Mouse (Mus musculus) MEL (cell line): ENCODE data around the gene Tex2. TPM values are rescaled to one million over a fixed set of nuclear protein-coding genes. Genes with fewer than 3 reads are reported as not detected.

Experiments used
- DNase-seq: peaks from one replicate; pipeline ENCODE4 v3.0.0; 2011; ENCODE audit warnings: low read depth, low spot score
- H3K27ac ChIP-seq: 2 replicates; pipeline ENCODE4 v1.5.1; 2012; ENCODE audit warnings: low read depth, mild to moderate bottlenecking, control low read depth, low read length, moderate library complexity; ENCODE audit not compliant: control insufficient read depth
- H3K27me3 ChIP-seq, 2 experiments: fragments of 150-350 bp in 1 of 2; sonication (generic) in 1 of 2; 2 replicates each; pipeline ENCODE4 v1.6.1; 2012; ENCODE audit warnings: low read length in 2 of 2, mild to moderate bottlenecking in 2 of 2, improper control_type of control experiment in 1 of 2, moderate library complexity in 1 of 2; ENCODE audit not compliant: insufficient read depth in 2 of 2, control insufficient read depth in 1 of 2
- H3K36me3 ChIP-seq, 2 experiments: 2 replicates each; pipeline ENCODE4 v1.6.1; 2012 to 2014; ENCODE audit warnings: low read length in 2 of 2, improper control_type of control experiment in 1 of 2, inconsistent platforms in 1 of 2, mild to moderate bottlenecking in 1 of 2; ENCODE audit not compliant: insufficient read depth in 2 of 2, control insufficient read depth in 1 of 2
- H3K4me1 ChIP-seq, 2 experiments: fragments of 150-350 bp in 1 of 2; sonication (generic) in 1 of 2; 2 replicates each; pipeline ENCODE4 v1.6.1; 2012; ENCODE audit warnings: low read length in 2 of 2, improper control_type of control experiment in 1 of 2, mild to moderate bottlenecking in 1 of 2; ENCODE audit not compliant: insufficient read depth in 2 of 2, control insufficient read depth in 1 of 2
- H3K4me3 ChIP-seq, 2 experiments: fragments of 150-350 bp in 1 of 2; sonication (generic) in 1 of 2; 2 replicates each; pipeline ENCODE4 v1.5.1; 2012; ENCODE audit warnings: low read depth in 2 of 2, low read length in 2 of 2, mild to moderate bottlenecking in 2 of 2, moderate library complexity in 2 of 2, control low read depth in 1 of 2, improper control_type of control experiment in 1 of 2; ENCODE audit not compliant: control insufficient read depth in 1 of 2, insufficient read depth in 1 of 2
- H3K79me2 ChIP-seq: 2 replicates; pipeline ENCODE4 v1.6.1; 2012; ENCODE audit warnings: mild to moderate bottlenecking, low read length, moderate library complexity; ENCODE audit not compliant: control insufficient read depth, poor library complexity, insufficient read depth
- H3K9ac ChIP-seq: 2 replicates; pipeline ENCODE4 v1.6.1; 2012; ENCODE audit warnings: low read depth, mild to moderate bottlenecking, control low read depth, low read length, moderate library complexity; ENCODE audit not compliant: control insufficient read depth, poor library complexity, severe bottlenecking
- H3K9me3 ChIP-seq: fragments of 150-350 bp; sonication (generic); replicated peaks from 2 replicates; pipeline ENCODE4 v1.6.1; 2012; ENCODE audit warnings: mild to moderate bottlenecking, low read length, improper control_type of control experiment, moderate library complexity; ENCODE audit not compliant: insufficient read depth
- BHLHE40 ChIP-seq: IDR thresholded peaks from 2 replicates; pipeline ENCODE4 v1.6.1; 2012; ENCODE audit warnings: low read depth, mild to moderate bottlenecking, inconsistent platforms, low read length, improper control_type of control experiment, borderline replicate concordance
- CHD1 ChIP-seq: IDR thresholded peaks from 2 replicates; pipeline ENCODE4 v1.6.1; 2012; ENCODE audit warnings: low read depth, mild to moderate bottlenecking, inconsistent platforms, low read length, improper control_type of control experiment
- CHD2 ChIP-seq: IDR thresholded peaks from 2 replicates; pipeline ENCODE4 v1.6.1; 2011; ENCODE audit warnings: low read length, improper control_type of control experiment
- CTCF ChIP-seq, 3 experiments: IDR thresholded peaks in 2 of 3; conservative IDR thresholded peaks in 1 of 3; 2 replicates each; pipeline ENCODE4 v1.5.1; 2011 to 2012; ENCODE audit warnings: low read length in 3 of 3, low read depth in 2 of 3, mild to moderate bottlenecking in 2 of 3, improper control_type of control experiment in 1 of 3, inconsistent platforms in 1 of 3, mixed read lengths in 1 of 3, moderate library complexity in 1 of 3; ENCODE audit not compliant: control insufficient read depth in 1 of 3, insufficient read depth in 1 of 3, poor library complexity in 1 of 3, severe bottlenecking in 1 of 3
- ELF1 ChIP-seq: IDR thresholded peaks from 2 replicates; pipeline ENCODE4 v1.6.1; 2014; ENCODE audit warnings: low read depth, mild to moderate bottlenecking, inconsistent platforms, low read length, improper control_type of control experiment, moderate library complexity
- EP300 ChIP-seq, 2 experiments: IDR thresholded peaks; 2 replicates each; pipeline ENCODE4 v1.6.1; 2011; ENCODE audit warnings: improper control_type of control experiment in 2 of 2, low read length in 2 of 2, low read depth in 1 of 2, mild to moderate bottlenecking in 1 of 2
- GABPA ChIP-seq: IDR thresholded peaks from 2 replicates; pipeline ENCODE4 v1.6.1; 2012; ENCODE audit warnings: low read depth, mild to moderate bottlenecking, inconsistent platforms, low read length, improper control_type of control experiment, moderate library complexity
- JUND ChIP-seq: IDR thresholded peaks from 2 replicates; pipeline ENCODE4 v1.6.1; 2011; ENCODE audit warnings: low read depth, mild to moderate bottlenecking, improper control_type of control experiment, low read length
- MAZ ChIP-seq: IDR thresholded peaks from 2 replicates; pipeline ENCODE4 v1.6.1; 2012; ENCODE audit warnings: low read depth, mild to moderate bottlenecking, inconsistent platforms, low read length, improper control_type of control experiment
- MEF2A ChIP-seq: IDR thresholded peaks from 2 replicates; pipeline ENCODE4 v1.6.1; 2014; ENCODE audit warnings: low read depth, mild to moderate bottlenecking, inconsistent platforms, low read length, improper control_type of control experiment; ENCODE audit not compliant: poor library complexity, insufficient replicate concordance, severe bottlenecking; ENCODE audit errors: extremely low read depth
- MXI1 ChIP-seq: IDR thresholded peaks from 2 replicates; pipeline ENCODE4 v1.6.1; 2011; ENCODE audit warnings: mild to moderate bottlenecking, low read depth, low read length, improper control_type of control experiment
- MYB ChIP-seq: IDR thresholded peaks from 2 replicates; pipeline ENCODE4 v1.6.1; 2011; ENCODE audit warnings: mild to moderate bottlenecking, low read depth, low read length, improper control_type of control experiment
- MYC ChIP-seq: IDR thresholded peaks from 2 replicates; pipeline ENCODE4 v1.6.1; 2011; ENCODE audit warnings: low read depth, mild to moderate bottlenecking, low read length, improper control_type of control experiment, moderate library complexity
- NELFE ChIP-seq: IDR thresholded peaks from 2 replicates; pipeline ENCODE4 v1.6.1; 2011; ENCODE audit warnings: low read depth, low read length, improper control_type of control experiment
- RAD21 ChIP-seq: IDR thresholded peaks from 2 replicates; pipeline ENCODE4 v1.6.1; 2011; ENCODE audit warnings: mild to moderate bottlenecking, low read depth, low read length, improper control_type of control experiment
- SIN3A ChIP-seq: IDR thresholded peaks from 2 replicates; pipeline ENCODE4 v1.6.1; 2012; ENCODE audit warnings: low read length, improper control_type of control experiment, inconsistent platforms
- SMC3 ChIP-seq: IDR thresholded peaks from 2 replicates; pipeline ENCODE4 v1.6.1; 2011; ENCODE audit warnings: low read depth, low read length, improper control_type of control experiment
- TAL1 ChIP-seq: IDR thresholded peaks from 2 replicates; pipeline ENCODE4 v1.6.1; 2012; ENCODE audit warnings: mild to moderate bottlenecking, inconsistent platforms, low read length, moderate library complexity, mixed read lengths
- TBP ChIP-seq: IDR thresholded peaks from 2 replicates; pipeline ENCODE4 v1.8.0; 2011; ENCODE audit warnings: low read depth, low read length, improper control_type of control experiment
- TCF12 ChIP-seq: IDR thresholded peaks from 2 replicates; pipeline ENCODE4 v1.6.1; 2014; ENCODE audit warnings: low read depth, mild to moderate bottlenecking, inconsistent platforms, low read length, improper control_type of control experiment, moderate library complexity
- UBTF ChIP-seq: IDR thresholded peaks from 2 replicates; pipeline ENCODE4 v1.6.1; 2012; ENCODE audit warnings: low read depth, mild to moderate bottlenecking, inconsistent platforms, low read length, improper control_type of control experiment, moderate library complexity, borderline replicate concordance; ENCODE audit not compliant: insufficient read depth
- USF2 ChIP-seq, 2 experiments: IDR thresholded peaks; 2 replicates each; pipeline ENCODE4 v1.6.1; 2011 to 2012; ENCODE audit warnings: improper control_type of control experiment in 2 of 2, low read length in 2 of 2, borderline replicate concordance in 1 of 2, inconsistent platforms in 1 of 2, low read depth in 1 of 2, mild to moderate bottlenecking in 1 of 2; ENCODE audit not compliant: insufficient read depth in 1 of 2
- ZMIZ1 ChIP-seq: IDR thresholded peaks from 2 replicates; pipeline ENCODE4 v1.6.1; 2012; ENCODE audit warnings: low read depth, mild to moderate bottlenecking, inconsistent platforms, low read length, improper control_type of control experiment, moderate library complexity
- ZNF384 ChIP-seq: IDR thresholded peaks from 2 replicates; pipeline ENCODE4 v1.6.1; 2012; ENCODE audit warnings: low read depth, mild to moderate bottlenecking, inconsistent platforms, low read length, improper control_type of control experiment
- polyA plus RNA-seq, 2 experiments: library from polyadenylated mRNA; stranded (reverse) in 1 of 2; unstranded in 1 of 2; fragments of >175 nt in 1 of 2; fragments of >200 nt in 1 of 2; gene quantifications; 2 replicates each; pipeline versions ENCODE4 v1.2.1 to v1.2.4; 2012; ENCODE audit warnings: low replicate concordance in 2 of 2, low read depth in 1 of 2; ENCODE audit not compliant: insufficient read length in 2 of 2, insufficient read depth in 1 of 2, missing spikeins in 1 of 2
- total RNA-seq: library from RNA; depleted of rRNA; stranded (reverse); fragments of 300-350 nt; gene quantifications from 2 replicates; pipeline ENCODE4 v1.2.3, GENCODE M21; 2012

Tex2 gene
- total and polyA plus RNA-seq, 3 experiments: 13.7 to 24.8 TPM; not detected in 1

GRCm38 (mm10) chr11:106573476-106574240 lies 39.6 kb downstream of the Tex2 start:
- H3K27ac ChIP-seq: no peak overlapping the region
- H3K4me3 ChIP-seq: no peak overlapping the region
- H3K4me1 ChIP-seq: no peaks in the 10 kb centered on the region; a peak in 3 of 4 replicates
- no peaks in the 10 kb centered on the region for H3K79me2 ChIP-seq
- no peak overlapping the region for H3K9ac ChIP-seq
- DNase-seq: no peak
- no peaks in the 10 kb centered on the region for H3K27me3 ChIP-seq
- H3K36me3 ChIP-seq: no peaks in the 10 kb centered on the region; a peak in 2 of 4 replicates
- no peaks in the 10 kb centered on the region for H3K9me3 ChIP-seq
- TF ChIP-seq TBP (no peak), MXI1 (no peak), CTCF (IDR thresholded peaks at IDR 0.05 in 2 of 3, conservative IDR thresholded peaks at IDR 0.05 in 1 of 3; ENCODE audit: control insufficient read depth in 1 of 3, insufficient read depth in 1 of 3, low read depth in 2 of 3, low read length in 3 of 3, poor library complexity in 1 of 3, severe bottlenecking in 1 of 3) (no peak), JUND (no peak), RAD21 (no peak), ZMIZ1 (no peak), TAL1 (no peak), CHD2 (no peak), USF2 (IDR thresholded peaks at IDR 0.05; ENCODE audit: borderline replicate concordance in 1 of 2, insufficient read depth in 1 of 2, low read depth in 1 of 2, low read length in 2 of 2) (no peak), MYC (no peak), NELFE (no peak), MAZ (no peak), GABPA (no peak), EP300 (IDR thresholded peaks at IDR 0.05; ENCODE audit: low read depth in 1 of 2, low read length in 2 of 2) (no peak), ELF1 (no peak), MYB (no peak), ZNF384 (no peak), TCF12 (no peak)

- TF ChIP-seq BHLHE40: no peak
- no peak for TF ChIP-seq MEF2A
- TF ChIP-seq SMC3: no peak
- TF ChIP-seq JUND: no peak
- no peak for TF ChIP-seq UBTF
- TF ChIP-seq TAL1: no peak
- no peak for TF ChIP-seq CHD1
- TF ChIP-seq SIN3A: no peak
- TF ChIP-seq GABPA: no peak
- TF ChIP-seq, all 39 proteins: peak for 0
- DNase-seq: no peak
- Histone ChIP-seq H3K27me3 (no peaks in the 10 kb centered on the region), H3K36me3 (peaks cover 0 to 2% of the 10 kb centered on the region in 2 experiments; a peak in 2 of 4 replicates), H3K79me2 (no peaks in the 10 kb centered on the region), H3K9ac (no peak overlapping the region), H3K27ac (no peak overlapping the region), H3K4me1 (no peaks in the 10 kb centered on the region; a peak in 3 of 4 replicates), H3K4me3 (no peak overlapping the region), H3K9me3 (no peaks in the 10 kb centered on the region)
Observed at GRCm38 (mm10) chr11:106572958-106573357, 40.3 kb downstream of the Tex2 start.
